Mouse (Mus musculus) G1E (cell line): ENCODE measurements around the gene Gm14569.

Experiments used
- CTCF ChIP-seq: IDR thresholded peaks from 2 replicates; pipeline ENCODE4 v1.5.1; 2012; ENCODE audit warnings: low read depth, low read length, inconsistent platforms, mixed read lengths
- POLR2AphosphoS5 ChIP-seq: IDR thresholded peaks from 2 replicates; pipeline ENCODE4 v1.6.1; 2012; ENCODE audit warnings: low read depth, low read length, inconsistent platforms; ENCODE audit not compliant: insufficient replicate concordance
- TAL1 ChIP-seq: conservative IDR thresholded peaks from 2 replicates; pipeline ENCODE4 v1.6.1; 2012; ENCODE audit warnings: low read depth, low read length, inconsistent platforms, mixed read lengths

DNA sequence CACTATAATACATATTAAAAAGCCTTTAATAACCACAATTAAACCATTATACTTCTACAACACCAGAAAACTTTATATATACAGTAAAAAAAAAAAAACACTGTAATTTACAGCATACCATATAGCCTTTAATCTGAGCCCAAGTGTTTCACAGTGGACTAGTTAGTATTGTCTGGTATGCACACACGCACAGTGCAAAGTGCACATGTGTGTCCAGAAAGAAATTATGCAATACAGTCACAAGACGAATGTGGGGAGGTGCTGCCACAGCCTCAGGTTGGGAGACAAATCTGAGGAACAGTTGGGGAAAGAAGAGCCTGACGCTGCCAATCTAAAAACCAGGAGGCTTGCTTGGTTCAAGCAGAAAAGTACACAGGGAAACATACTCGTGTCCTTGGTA lies 42.1 kb upstream of the Gm14569 start:
- TF ChIP-seq CTCF (no peak), POLR2AphosphoS5 (no peak), TAL1 (no peak)
